Mouse (Mus musculus): ENCODE results near the gene Edc4.

DNA sequence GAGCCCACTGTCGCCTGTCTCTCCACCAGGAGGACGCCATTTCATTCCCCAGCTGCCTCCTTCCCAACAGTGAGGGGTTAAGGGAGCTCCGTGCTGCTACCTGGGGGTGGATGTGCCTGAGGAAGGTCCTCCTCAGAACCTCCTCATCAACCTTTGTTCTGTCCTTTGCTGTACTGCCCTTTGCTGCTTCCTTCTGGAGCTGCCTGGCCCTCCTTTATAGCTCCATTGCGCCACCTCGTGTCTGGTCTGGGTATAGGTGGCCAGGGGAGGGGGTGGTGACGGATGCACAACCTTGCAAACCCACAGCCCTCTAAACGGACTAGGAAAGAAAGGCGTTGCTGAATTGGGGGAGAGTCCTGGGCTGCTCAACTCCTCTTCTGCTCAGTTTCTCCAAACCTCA lies 49.9 kb downstream of the Edc4 start:
- no peak for TF ChIP-seq POLR2A (IDR thresholded peaks at IDR 0.05; ENCODE audit: extremely low read depth, insufficient read depth, low read length)
- TF ChIP-seq CTCF (IDR thresholded peaks at IDR 0.05; ENCODE audit: extremely low read depth, insufficient read depth, low read length), result peak; percentile 92
